Mouse (Mus musculus) spleen, postnatal 36 days (tissue): ENCODE data around the gene Tnfaip6.
A peak's percentile ranks its signal among the peaks of the same experiment; 100 is the strongest.
"Not testable (repeated sequence)": the region's sequence is repeated elsewhere in the genome, so short reads cannot be mapped to it uniquely, and the experiment has no call there.

ENCODE experiments used
- DNase-seq, 2 experiments: peaks; one replicate each; pipeline ENCODE4 v3.0.0; 2022; ENCODE audit warnings: low spot score in 2 of 2, mixed read lengths in 1 of 2

Tnfaip6 gene

GRCm38 (mm10) chr2:52037882-52038281 is at the start of gene Tnfaip6:
Gene Tnfaip6, plus strand, starts transcription at chr2:52038009.
- DNase-seq, result peak in 1 of 2 experiments; percentile 10

DNA sequence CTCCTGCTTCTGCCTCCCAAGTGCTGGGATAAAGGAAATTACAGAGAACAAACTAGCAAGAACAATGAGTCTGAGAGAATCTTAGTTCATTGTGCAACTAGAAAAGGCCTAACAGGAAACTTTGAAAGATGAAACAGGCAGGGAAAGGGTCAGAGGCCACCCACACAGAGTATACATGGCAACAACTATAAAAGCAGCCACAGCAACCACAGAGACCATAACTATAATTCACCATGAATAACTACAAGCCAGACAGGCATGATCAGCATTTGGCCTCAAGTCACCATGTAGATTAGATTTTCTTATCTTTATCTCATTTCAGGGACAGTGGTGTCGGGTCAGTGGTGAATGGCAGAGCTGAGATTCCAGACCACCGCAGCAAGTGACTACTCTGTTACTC is 48.2 kb upstream of the Tnfaip6 start:
- no peak for DNase-seq

GRCm38 (mm10) chr2:51991447-51991846 is 46.4 kb upstream of the Tnfaip6 start:
- no peak for DNase-seq

GRCm38 (mm10) chr2:51999996-52000395 is 37.8 kb upstream of the Tnfaip6 start:
- DNase-seq, result no peak

DNA sequence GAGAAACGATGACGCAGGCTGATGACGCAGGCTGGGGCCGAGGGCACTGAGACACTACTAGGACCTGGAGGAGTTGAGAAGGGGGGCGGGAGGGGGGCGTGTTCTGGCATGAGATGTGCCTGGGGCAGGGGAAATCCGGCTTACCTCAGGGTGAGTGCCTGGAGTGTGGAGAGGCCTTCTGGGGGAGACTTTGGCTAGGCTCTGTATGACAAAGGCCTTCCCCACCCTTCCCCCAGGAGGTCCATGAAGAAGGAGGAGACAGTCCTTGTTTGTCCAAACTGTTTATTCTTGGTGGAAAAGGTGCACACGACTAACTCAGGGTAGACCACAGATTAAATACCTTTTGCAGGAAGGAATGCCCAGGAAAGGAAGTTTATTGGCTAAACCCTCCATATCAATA is 36.3 kb upstream of the Tnfaip6 start:
- no peak for DNase-seq

GRCm38 (mm10) chr2:52002299-52002698 is 35.5 kb upstream of the Tnfaip6 start:
- DNase-seq, result not testable (repeated sequence)

- DNase-seq, result no peak
Measured at GRCm38 (mm10) chr2:52006380-52006779, 31.4 kb upstream of the Tnfaip6 start.

GRCm38 (mm10) chr2:52011820-52012219 is 26.0 kb upstream of the Tnfaip6 start:
- DNase-seq, result not testable (repeated sequence)

- DNase-seq, result no peak
Measured at GRCm38 (mm10) chr2:52013306-52013820, 24.4 kb upstream of the Tnfaip6 start.

- no peak for DNase-seq
Measured at GRCm38 (mm10) chr2:52016361-52016760, 21.4 kb upstream of the Tnfaip6 start.

DNA sequence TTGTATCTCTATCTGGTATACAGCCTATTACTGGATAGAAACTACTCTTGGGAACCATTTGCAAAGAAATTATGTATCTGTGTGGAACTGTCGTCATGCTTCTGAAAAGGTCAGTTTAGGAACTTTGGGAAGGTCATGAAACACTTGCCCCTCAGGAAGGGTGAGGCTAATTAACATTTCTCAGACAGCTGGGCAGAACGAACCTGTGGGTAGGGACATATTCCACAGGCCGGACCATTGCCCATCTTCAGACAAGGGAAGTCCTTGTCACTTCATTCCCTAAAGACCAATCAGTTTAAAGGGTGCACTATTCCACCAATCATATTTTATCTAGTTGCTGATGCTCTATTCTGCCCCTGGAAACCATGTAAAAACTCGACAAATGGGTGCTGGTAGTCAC is 10.7 kb upstream of the Tnfaip6 start:
- DNase-seq, result no peak

DNA sequence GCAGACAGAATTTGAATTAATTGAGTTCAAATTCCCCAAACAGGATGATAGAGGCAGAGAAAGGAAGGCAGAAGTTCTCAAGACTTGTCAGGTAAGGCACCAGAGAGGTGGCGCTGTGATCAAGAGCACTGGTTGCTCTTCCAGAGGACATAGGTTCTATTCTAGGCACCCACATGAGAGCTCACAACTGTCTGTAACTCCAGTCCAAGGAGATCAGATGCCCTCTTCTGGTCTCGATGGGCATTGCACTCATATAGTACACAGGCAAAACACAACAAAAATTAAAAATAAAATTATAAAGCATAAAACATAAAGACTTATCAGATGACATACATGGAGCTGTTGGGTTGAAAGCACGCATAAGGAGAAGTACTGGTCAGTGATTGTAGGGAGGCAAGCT is 8.4 kb upstream of the Tnfaip6 start:
- no peak for DNase-seq

- no peak for DNase-seq
Measured at GRCm38 (mm10) chr2:52031491-52031890, 6.3 kb upstream of the Tnfaip6 start.

DNA sequence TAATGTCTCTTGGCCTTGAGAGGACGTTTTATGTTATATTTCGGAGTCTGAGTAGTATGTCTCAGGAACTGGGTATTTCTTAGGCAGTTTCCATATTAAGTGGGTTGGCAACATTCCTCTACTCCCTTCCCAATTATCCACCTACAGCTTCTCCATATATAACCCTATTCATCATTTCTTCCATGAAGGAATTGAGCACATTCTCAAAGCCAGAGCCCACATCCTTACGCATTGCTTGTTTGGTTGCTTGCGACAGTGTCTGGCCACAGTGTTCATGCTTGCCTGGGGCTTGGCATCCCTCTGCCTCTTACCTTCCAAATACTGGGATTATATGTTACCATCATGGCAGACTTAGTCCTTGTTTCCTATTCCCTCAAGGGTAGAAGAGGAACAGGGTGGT is 3.2 kb upstream of the Tnfaip6 start:
- DNase-seq, result no peak

- no peak for DNase-seq
Measured at GRCm38 (mm10) chr2:52035144-52035543, 2.7 kb upstream of the Tnfaip6 start.

DNA sequence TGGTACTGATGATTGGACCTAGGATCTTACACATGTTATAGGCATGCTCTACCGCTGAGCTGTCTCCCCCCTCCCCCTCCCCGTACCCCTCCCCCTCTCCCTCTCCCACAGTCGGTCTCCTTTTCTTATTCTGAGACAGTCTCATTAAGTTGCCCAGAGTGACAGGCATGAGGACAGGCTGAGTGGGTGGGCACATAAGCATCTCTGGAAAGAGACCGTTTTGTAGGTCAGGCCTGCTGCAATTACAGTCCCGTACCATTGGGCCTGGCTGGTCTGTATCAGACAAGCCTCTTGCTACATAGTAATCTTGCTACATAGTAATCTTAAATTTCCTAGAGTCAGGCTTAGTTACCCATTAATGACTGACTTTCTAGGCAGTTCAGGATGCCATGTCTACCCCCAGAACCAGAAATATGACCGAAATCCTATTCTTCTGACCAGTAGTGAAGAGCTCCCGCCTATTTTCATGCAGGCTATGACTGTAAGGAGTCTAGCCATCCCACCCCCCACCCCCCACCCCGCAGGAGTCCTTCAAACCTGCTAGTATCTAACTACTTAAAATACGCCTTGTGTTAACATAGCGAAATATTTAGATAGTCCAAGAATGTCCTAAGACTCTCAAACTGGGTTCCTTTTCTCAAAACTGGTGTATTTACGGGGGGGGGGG is 747 bp upstream of the Tnfaip6 start:
- no peak for DNase-seq

DNA sequence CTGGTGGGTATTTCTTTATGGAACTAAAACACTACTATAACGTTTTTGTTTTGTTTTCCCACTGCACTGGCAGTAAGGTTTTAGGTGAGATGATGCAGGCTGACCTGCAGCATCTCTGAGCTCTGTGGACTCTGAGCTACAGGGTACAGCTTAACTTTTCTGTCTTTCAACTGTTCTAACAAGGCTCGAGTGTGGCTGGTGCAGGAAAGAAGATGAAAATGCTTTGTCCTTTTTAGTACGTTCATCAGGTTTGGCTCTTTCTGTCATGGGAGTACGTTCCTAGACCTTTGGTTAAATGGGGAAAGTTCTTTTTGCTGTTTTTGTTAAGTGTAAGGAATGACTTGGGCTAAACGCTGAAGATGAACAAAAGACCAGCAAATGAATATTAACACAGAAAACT is 749 bp downstream of the Tnfaip6 start:
- no peak for DNase-seq

DNA sequence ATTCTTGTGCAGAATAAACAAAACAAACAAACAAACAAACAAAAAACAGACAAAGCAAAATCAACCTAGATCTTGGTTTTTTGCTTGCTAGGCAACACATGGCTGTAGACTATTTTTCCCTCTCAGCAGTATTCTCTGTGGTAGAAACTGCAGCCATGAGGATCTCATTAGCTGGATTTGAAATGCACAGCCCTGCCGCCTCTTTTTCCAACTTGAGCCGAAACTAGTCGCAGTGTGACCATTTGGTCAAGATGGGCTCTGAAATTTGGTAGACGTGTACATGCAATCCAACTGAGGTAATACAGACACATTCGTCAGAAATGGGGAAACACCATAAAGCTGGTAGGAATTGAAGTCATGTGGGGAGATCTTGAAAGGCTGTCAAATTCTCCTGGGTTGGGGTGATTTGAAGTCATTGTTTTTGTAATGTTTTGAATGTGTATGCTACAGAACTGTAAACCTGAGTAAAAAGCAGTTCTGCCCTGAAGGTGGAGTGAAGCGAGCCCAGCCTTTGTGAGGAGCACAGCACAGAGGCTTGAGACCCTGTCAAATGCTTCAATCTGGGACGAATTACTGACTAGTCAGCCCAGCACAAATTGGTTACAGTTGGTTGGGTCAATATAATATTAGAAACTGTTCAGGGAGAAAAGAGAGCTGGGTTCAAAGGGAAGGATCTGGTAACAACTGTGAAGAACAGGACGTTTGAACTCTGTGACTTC is 1.4 kb downstream of the Tnfaip6 start:
- no peak for DNase-seq

DNA sequence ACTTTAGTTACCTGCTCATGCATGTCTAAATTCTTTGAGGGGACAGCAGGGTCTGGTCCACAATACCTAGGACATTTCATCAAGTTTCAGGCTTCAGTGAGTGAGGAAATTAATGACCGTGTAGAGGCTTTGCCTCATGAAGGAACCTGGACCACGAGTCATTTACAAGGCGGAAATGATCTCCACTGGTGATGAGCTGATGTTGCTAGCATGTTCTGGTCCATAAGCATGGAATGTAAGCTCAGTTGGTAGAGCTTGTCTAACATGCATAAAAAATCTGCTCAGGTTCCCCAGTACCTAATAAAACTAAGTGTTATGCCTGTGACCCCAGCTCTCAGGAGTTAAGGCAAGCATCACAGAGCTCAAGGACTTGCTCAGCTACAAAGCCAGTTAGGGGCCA is 4.3 kb downstream of the Tnfaip6 start:
- no peak for DNase-seq

GRCm38 (mm10) chr2:52042714-52043113 is 4.9 kb downstream of the Tnfaip6 start:
- no peak for DNase-seq

- DNase-seq, result no peak
Measured at GRCm38 (mm10) chr2:52043485-52043884, 5.7 kb downstream of the Tnfaip6 start.

GRCm38 (mm10) chr2:52046032-52046431 is 8.2 kb downstream of the Tnfaip6 start:
- DNase-seq, result no peak

- no peak for DNase-seq
Measured at GRCm38 (mm10) chr2:52050823-52051222, 13.0 kb downstream of the Tnfaip6 start.
